ENCODE assay signal across 8 mouse cellular contexts in the genomic region with DNA sequence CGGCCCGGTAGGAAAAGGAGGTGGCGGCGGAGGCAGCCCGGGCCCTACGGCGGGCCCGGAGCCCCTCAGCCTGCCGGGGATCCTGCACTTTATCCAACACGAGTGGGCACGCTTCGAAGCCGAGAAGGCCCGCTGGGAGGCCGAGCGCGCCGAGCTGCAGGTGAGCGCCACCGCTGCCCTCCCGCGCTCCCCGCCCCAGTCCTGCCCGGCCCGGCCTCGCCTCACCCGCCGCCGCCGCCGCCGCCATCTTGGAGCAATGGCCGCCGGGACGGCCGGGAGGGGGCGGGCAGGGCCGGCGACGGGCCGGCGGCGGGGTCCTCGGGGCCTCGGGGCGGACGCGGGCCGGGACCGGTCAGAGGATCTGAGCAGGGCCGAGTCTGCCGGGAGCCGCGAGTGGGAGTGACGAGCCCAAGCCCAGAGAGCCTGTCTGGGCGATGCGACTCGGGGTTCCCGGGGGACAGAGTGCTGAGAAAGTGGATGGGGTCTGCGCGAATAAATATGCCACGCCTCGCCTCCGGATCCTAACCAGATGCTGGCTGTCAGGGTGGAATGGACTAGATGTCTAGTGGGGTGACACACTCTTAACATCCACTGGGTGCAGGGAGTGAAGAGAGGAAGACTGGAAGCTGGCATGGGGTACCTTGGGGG. TPM values are rescaled to one million over a fixed set of nuclear protein-coding genes. Genes with fewer than 3 reads are reported as not detected.
DNase-seq lines count a peak whose midpoint lies in the region; ATAC-seq and TF ChIP-seq lines count a peak whose summit lies in the region.

A gene (minus strand): TSS at position 258 of the 648 bp plus-strand sequence.

- H3K9ac ChIP-seq in embryonic facial prominence, embryonic 13.5 days: peak within 1 kb of the TSS; percentile 100
- H3K9ac ChIP-seq in heart, embryonic 12.5 days: peak within 1 kb of the TSS; percentile 96
- H3K9ac ChIP-seq in lung, embryonic 14.5 days: peak within 1 kb of the TSS; percentile 100

- ATAC-seq in embryonic facial prominence, embryonic 13.5 days (ENCODE audit: insufficient number of reproducible peaks, insufficient read depth, low FRiP score, low TSS enrichment, low read depth): peak; percentile 32; the same call in 1 of the 2 replicates
- peak; percentile 80 for ATAC-seq in heart, embryonic 12.5 days (ENCODE audit: insufficient number of reproducible peaks, low FRiP score)
- peak; percentile 78 for ATAC-seq in lung, embryonic 14.5 days (ENCODE audit: insufficient read depth)

- H3K27me3 ChIP-seq in embryonic facial prominence, embryonic 13.5 days: peaks cover 13% of the 10 kb centered on the region
- peaks cover 17% of the 10 kb centered on the region for H3K27me3 ChIP-seq in heart, embryonic 12.5 days (replicated peaks)
- 0 out of 2 replicates have a peak, but pooled peaks cover 3% of the 10 kb centered on the region for H3K27me3 ChIP-seq in lung, embryonic 14.5 days (ENCODE audit: insufficient read depth, low read length)

- H3K4me3 ChIP-seq in embryonic facial prominence, embryonic 13.5 days: peak within 1 kb of the TSS; percentile 93
- H3K4me3 ChIP-seq in heart, embryonic 12.5 days: peak within 1 kb of the TSS; percentile 77
- H3K4me3 ChIP-seq in lung, embryonic 14.5 days (ENCODE audit: low read depth, low read length): peak within 1 kb of the TSS; percentile 99

- peaks cover 62% of the 10 kb centered on the region for H3K4me1 ChIP-seq in embryonic facial prominence, embryonic 13.5 days
- H3K4me1 ChIP-seq in heart, embryonic 12.5 days (replicated peaks): peaks cover 56% of the 10 kb centered on the region
- peaks cover 31% of the 10 kb centered on the region for H3K4me1 ChIP-seq in lung, embryonic 14.5 days (ENCODE audit: insufficient read depth)

- H3K9me3 ChIP-seq in embryonic facial prominence, embryonic 13.5 days: no peaks in the 10 kb centered on the region
- H3K9me3 ChIP-seq in heart, embryonic 12.5 days (replicated peaks): no peaks in the 10 kb centered on the region
- H3K9me3 ChIP-seq in lung, embryonic 14.5 days (ENCODE audit: low read depth, low read length): no peaks in the 10 kb centered on the region

- H3K27ac ChIP-seq in embryonic facial prominence, embryonic 13.5 days: peak within 1 kb of the TSS; percentile 99
- peak within 1 kb of the TSS; percentile 86 for H3K27ac ChIP-seq in heart, embryonic 12.5 days (ENCODE audit: poor library complexity, severe bottlenecking)
- peak within 1 kb of the TSS; percentile 99 for H3K27ac ChIP-seq in lung, embryonic 14.5 days (ENCODE audit: low read depth)

- DNase-seq in CD4-positive helper T cell, adult 2 months (ENCODE audit: low read depth, low spot score): peak; percentile 52
- no peak for DNase-seq in adrenal gland, adult 8-10 months
- peak; percentile 73 for DNase-seq in kidney, postnatal 14 days
- peak; percentile 60 for DNase-seq in lung, embryonic 14.5 days
- DNase-seq in ovary, postnatal 36 days (ENCODE audit: low spot score): peak; percentile 65
- DNase-seq in urinary bladder, postnatal 25 days (ENCODE audit: low spot score): peak; percentile 58

- 2% methylated on average over 49 of the region's 64 CpGs for WGBS in embryonic facial prominence, embryonic 13.5 days
- WGBS in heart, embryonic 12.5 days: 0% methylated on average over 63 of the region's 64 CpGs
- under 1% methylated on average over 46 of the region's 64 CpGs for WGBS in lung, embryonic 14.5 days

- H3K4me2 ChIP-seq in embryonic facial prominence, embryonic 13.5 days: peak within 1 kb of the TSS; percentile 96
- peak within 1 kb of the TSS; percentile 96 for H3K4me2 ChIP-seq in heart, embryonic 12.5 days
- peak within 1 kb of the TSS; percentile 97 for H3K4me2 ChIP-seq in lung, embryonic 14.5 days

- H3K36me3 ChIP-seq in embryonic facial prominence, embryonic 13.5 days: peaks cover 12% of the 10 kb centered on the region
- peaks cover 24% of the 10 kb centered on the region for H3K36me3 ChIP-seq in heart, embryonic 12.5 days
- peaks cover 26% of the 10 kb centered on the region for H3K36me3 ChIP-seq in lung, embryonic 14.5 days (ENCODE audit: insufficient read depth)

- TF ChIP-seq CTCF in lung, embryonic 14.5 days (IDR thresholded peaks at IDR 0.05; ENCODE audit: low read depth): no peak

RNA-seq across cellular contexts. Expression of the gene that starts here (rescaled TPM):
- total RNA-seq in adrenal gland, adult 8-10 months (2022): 10 to 100 TPM; 22.0 to 26.2 (median 24.9) TPM
- 26.8 and 30.5 TPM in 2 replicates for polyA plus RNA-seq in embryonic facial prominence, embryonic 13.5 days (2015; fragmentation: Nextera tagmentation; extraction: Ambion mirVana)
- 37.6 and 37.8 TPM in 2 replicates for polyA plus RNA-seq in heart, embryonic 12.5 days (2016; fragmentation: Nextera tagmentation; extraction: Ambion mirVana)
- polyA plus RNA-seq in lung, embryonic 14.5 days (2014; fragmentation: Nextera tagmentation; extraction: Ambion mirVana): 27.7 and 31.9 TPM in 2 replicates
